Mouse (Mus musculus): ENCODE measurements around the gene Pex7. TPM values are rescaled to one million over a fixed set of nuclear protein-coding genes. Genes with fewer than 3 reads are reported as not detected.

Gene Pex7
- total and polyA plus RNA-seq, 3 experiments, result 15.8 to 22.1 TPM; not detected in 1

- Histone ChIP-seq H3K27me3 (ENCODE audit: control insufficient read depth in 1 of 2, insufficient read depth in 2 of 2, low read length in 2 of 2) (no peaks in the 10 kb centered on the region), H3K4me3 (ENCODE audit: control insufficient read depth in 1 of 2, insufficient read depth in 1 of 2, low read depth in 2 of 2, low read length in 2 of 2) (no peak overlapping the region), H3K9ac (ENCODE audit: control insufficient read depth, low read depth, low read length, poor library complexity, severe bottlenecking) (no peak overlapping the region), H3K79me2 (ENCODE audit: control insufficient read depth, insufficient read depth, low read length, poor library complexity) (no peaks in the 10 kb centered on the region), H3K4me1 (ENCODE audit: control insufficient read depth in 1 of 2, insufficient read depth in 2 of 2, low read length in 2 of 2) (no peaks in the 10 kb centered on the region), H3K36me3 (ENCODE audit: control insufficient read depth in 1 of 2, insufficient read depth in 2 of 2, low read length in 2 of 2) (no peaks in the 10 kb centered on the region), H3K27ac (ENCODE audit: control insufficient read depth, low read depth, low read length) (no peak overlapping the region), H3K9me3 (replicated peaks; ENCODE audit: insufficient read depth, low read length) (no peaks in the 10 kb centered on the region)
- no peak for TF ChIP-seq BHLHE40 (IDR thresholded peaks at IDR 0.05; ENCODE audit: borderline replicate concordance, low read depth, low read length)
- TF ChIP-seq MYC (IDR thresholded peaks at IDR 0.05; ENCODE audit: low read depth, low read length), result no peak
- no peak for TF ChIP-seq CHD2 (IDR thresholded peaks at IDR 0.05; ENCODE audit: low read length)
- TF ChIP-seq SIN3A (IDR thresholded peaks at IDR 0.05; ENCODE audit: low read length), result no peak
- no peak for TF ChIP-seq POLR2A (IDR thresholded peaks at IDR 0.05; ENCODE audit: control insufficient read depth in 1 of 2, insufficient read depth in 1 of 2, low read depth in 1 of 2, low read length in 2 of 2, poor library complexity in 1 of 2)
- no peak for TF ChIP-seq TAL1 (IDR thresholded peaks at IDR 0.05; ENCODE audit: low read length)
- no peak for TF ChIP-seq ELF1 (IDR thresholded peaks at IDR 0.05; ENCODE audit: low read depth, low read length)
- no peak for TF ChIP-seq UBTF (IDR thresholded peaks at IDR 0.05; ENCODE audit: borderline replicate concordance, insufficient read depth, low read depth, low read length)
- TF ChIP-seq ZNF384 (IDR thresholded peaks at IDR 0.05; ENCODE audit: low read depth, low read length), result no peak
- no peak for TF ChIP-seq POLR2AphosphoS2 (IDR thresholded peaks at IDR 0.05; ENCODE audit: low read length)
- no peak for TF ChIP-seq RAD21 (IDR thresholded peaks at IDR 0.05; ENCODE audit: low read depth, low read length)
- TF ChIP-seq MYB (IDR thresholded peaks at IDR 0.05; ENCODE audit: low read depth, low read length), result no peak
- TF ChIP-seq CTCF (IDR thresholded peaks at IDR 0.05 in 2 of 3, conservative IDR thresholded peaks at IDR 0.05 in 1 of 3; ENCODE audit: control insufficient read depth in 1 of 3, insufficient read depth in 1 of 3, low read depth in 2 of 3, low read length in 3 of 3, poor library complexity in 1 of 3, severe bottlenecking in 1 of 3), result no peak
- no peak for TF ChIP-seq NRF1 (IDR thresholded peaks at IDR 0.05; ENCODE audit: insufficient read depth, low read depth, low read length, poor library complexity, severe bottlenecking)
- no peak for TF ChIP-seq MXI1 (IDR thresholded peaks at IDR 0.05; ENCODE audit: low read depth, low read length)
- TF ChIP-seq MEF2A (IDR thresholded peaks at IDR 0.05; ENCODE audit: extremely low read depth, insufficient replicate concordance, low read depth, low read length, poor library complexity, severe bottlenecking), result no peak
- TF ChIP-seq POLR2AphosphoS5 (IDR thresholded peaks at IDR 0.05; ENCODE audit: borderline replicate concordance, low read depth, low read length), result no peak
- TF ChIP-seq EP300 (IDR thresholded peaks at IDR 0.05; ENCODE audit: low read depth in 1 of 2, low read length in 2 of 2), result no peak
- DNase-seq (ENCODE audit: low read depth, low spot score), result no peak
Observed at GRCm38 (mm10) chr10:19853609-19854008, 53.9 kb downstream of the Pex7 start.

GRCm38 (mm10) chr10:19852776-19853175, 54.7 kb downstream of the Pex7 start:
- no peak overlapping the region for H3K4me3 ChIP-seq (ENCODE audit: control insufficient read depth in 1 of 2, insufficient read depth in 1 of 2, low read depth in 2 of 2, low read length in 2 of 2)
- H3K36me3 ChIP-seq (ENCODE audit: control insufficient read depth in 1 of 2, insufficient read depth in 2 of 2, low read length in 2 of 2), result no peaks in the 10 kb centered on the region
- H3K27me3 ChIP-seq (ENCODE audit: control insufficient read depth in 1 of 2, insufficient read depth in 2 of 2, low read length in 2 of 2), result no peaks in the 10 kb centered on the region
- DNase-seq (ENCODE audit: low read depth, low spot score), result no peak
- no peak overlapping the region for H3K27ac ChIP-seq (ENCODE audit: control insufficient read depth, low read depth, low read length)
- no peaks in the 10 kb centered on the region for H3K79me2 ChIP-seq (ENCODE audit: control insufficient read depth, insufficient read depth, low read length, poor library complexity)
- TF ChIP-seq NELFE (IDR thresholded peaks at IDR 0.05; ENCODE audit: low read depth, low read length), result no peak
- TF ChIP-seq TAL1 (IDR thresholded peaks at IDR 0.05; ENCODE audit: low read length), result no peak
- no peak for TF ChIP-seq HCFC1 (IDR thresholded peaks at IDR 0.05; ENCODE audit: low read depth, low read length)
- TF ChIP-seq EP300 (IDR thresholded peaks at IDR 0.05; ENCODE audit: low read depth in 1 of 2, low read length in 2 of 2), result no peak
- no peaks in the 10 kb centered on the region for H3K9me3 ChIP-seq (replicated peaks; ENCODE audit: insufficient read depth, low read length)
- no peak overlapping the region for H3K9ac ChIP-seq (ENCODE audit: control insufficient read depth, low read depth, low read length, poor library complexity, severe bottlenecking)
- no peaks in the 10 kb centered on the region for H3K4me1 ChIP-seq (ENCODE audit: control insufficient read depth in 1 of 2, insufficient read depth in 2 of 2, low read length in 2 of 2)
